Mouse (Mus musculus) lung, postnatal 4 days (tissue): ENCODE data around the gene Slc29a4.

Experiments
- DNase-seq, 2 experiments: peaks; one replicate each; pipeline ENCODE4 v3.0.0; 2021

Slc29a4 gene

GRCm38 (mm10) chr5:142697742-142698141 lies 5.4 kb downstream of the Slc29a4 start:
- DNase-seq: no peak

GRCm38 (mm10) chr5:142700842-142701589 lies 8.7 kb downstream of the Slc29a4 start:
- peak; percentile 54 to 55 for DNase-seq

- DNase-seq: peak; percentile 58 to 59
Observed at GRCm38 (mm10) chr5:142701651-142702510, 9.6 kb downstream of the Slc29a4 start.

GRCm38 (mm10) chr5:142702511-142703138 lies 10.3 kb downstream of the Slc29a4 start:
- DNase-seq: peak in 1 of 2 experiments; percentile 20

- DNase-seq: no peak
Observed at GRCm38 (mm10) chr5:142703569-142703968, 11.3 kb downstream of the Slc29a4 start.

- no peak for DNase-seq
Observed at GRCm38 (mm10) chr5:142707709-142708108, 15.4 kb downstream of the Slc29a4 start.

- no peak for DNase-seq
Observed at GRCm38 (mm10) chr5:142709436-142709835, 17.1 kb downstream of the Slc29a4 start.

GRCm38 (mm10) chr5:142712373-142712772 lies 20.1 kb downstream of the Slc29a4 start:
- DNase-seq: no peak

GRCm38 (mm10) chr5:142713966-142714365 lies 21.7 kb downstream of the Slc29a4 start:
- DNase-seq: no peak

- DNase-seq: no peak
Observed at GRCm38 (mm10) chr5:142715059-142715458, 22.7 kb downstream of the Slc29a4 start.

GRCm38 (mm10) chr5:142716056-142716455 lies 23.7 kb downstream of the Slc29a4 start:
- DNase-seq: no peak

GRCm38 (mm10) chr5:142718037-142718436 lies 25.7 kb downstream of the Slc29a4 start:
- DNase-seq: peak; percentile 60 to 82

GRCm38 (mm10) chr5:142718486-142718885 lies 26.2 kb downstream of the Slc29a4 start:
- no peak for DNase-seq

- no peak for DNase-seq
Observed at GRCm38 (mm10) chr5:142719897-142720296, 27.6 kb downstream of the Slc29a4 start.

- DNase-seq: peak; percentile 52 to 71
Observed at GRCm38 (mm10) chr5:142723520-142724133, 31.3 kb downstream of the Slc29a4 start.

GRCm38 (mm10) chr5:142724265-142724664 lies 32.0 kb downstream of the Slc29a4 start:
- no peak for DNase-seq

- DNase-seq: no peak
Observed at GRCm38 (mm10) chr5:142726748-142727147, 34.4 kb downstream of the Slc29a4 start.

- no peak for DNase-seq
Observed at GRCm38 (mm10) chr5:142728301-142728700, 36.0 kb downstream of the Slc29a4 start.

GRCm38 (mm10) chr5:142730295-142730694 lies 38.0 kb downstream of the Slc29a4 start:
- DNase-seq: no peak

- peak in 1 of 2 experiments; percentile 19 for DNase-seq
Observed at GRCm38 (mm10) chr5:142731916-142732315, 39.6 kb downstream of the Slc29a4 start.

- no peak for DNase-seq
Observed at GRCm38 (mm10) chr5:142739941-142740340, 47.6 kb downstream of the Slc29a4 start.

GRCm38 (mm10) chr5:142747026-142747629 lies 54.8 kb downstream of the Slc29a4 start:
- no peak for DNase-seq
